Mouse (Mus musculus) spleen, adult 2 months (tissue): ENCODE results near the gene Cfap97d1. TPM values are rescaled to one million over a fixed set of nuclear protein-coding genes. Genes with fewer than 3 reads are reported as not detected.

ENCODE experiments used
- DNase-seq, 2 experiments: peaks; one replicate each; pipeline versions ENCODE4 v3.0.0 to v3.0.0-alpha.2; 2012 to 2021; ENCODE audit warnings: low spot score in 2 of 2, low read depth in 1 of 2
- H3K27ac ChIP-seq: fragments of 200-500 bp; 2 replicates; pipeline ENCODE4 v1.5.1; 2012; ENCODE audit warnings: low read length, inconsistent platforms; ENCODE audit not compliant: insufficient read depth
- H3K27me3 ChIP-seq: fragments of 200-500 bp; 2 replicates; pipeline ENCODE4 v1.6.1; 2012; ENCODE audit warnings: mild to moderate bottlenecking, moderate library complexity, low read length, inconsistent platforms; ENCODE audit not compliant: control insufficient read depth, insufficient read depth
- H3K36me3 ChIP-seq: fragments of 200-500 bp; 2 replicates; pipeline ENCODE4 v1.6.1; 2012; ENCODE audit warnings: mild to moderate bottlenecking, low read length, inconsistent platforms; ENCODE audit not compliant: control insufficient read depth, insufficient read depth
- H3K4me1 ChIP-seq: fragments of 200-500 bp; 2 replicates; pipeline ENCODE4 v1.6.1; 2011; ENCODE audit warnings: inconsistent platforms; ENCODE audit not compliant: control insufficient read depth, insufficient read depth, insufficient read length
- H3K4me3 ChIP-seq: fragments of 200-500 bp; 2 replicates; pipeline ENCODE4 v1.5.1; 2011; ENCODE audit warnings: mild to moderate bottlenecking, inconsistent platforms; ENCODE audit not compliant: insufficient read depth, insufficient read length; ENCODE audit errors: extremely low read depth
- CTCF ChIP-seq: fragments of 200-500 bp; IDR thresholded peaks from 2 replicates; pipeline ENCODE4 v1.5.1; 2011; ENCODE audit warnings: mild to moderate bottlenecking, inconsistent platforms; ENCODE audit not compliant: insufficient read depth, insufficient read length, insufficient replicate concordance; ENCODE audit errors: extremely low read depth
- POLR2A ChIP-seq: fragments of 200-500 bp; IDR thresholded peaks from 2 replicates; pipeline ENCODE4 v1.6.1; 2011; ENCODE audit warnings: low read depth, low read length, inconsistent platforms
- WGBS: fragments of 180-500 bp; shearing (Covaris S2); methylation state at CpG from one replicate; pipeline ENCODE4 v1.1.7; 2018; 5-methylcytosine and 5-hydroxymethylcytosine counted together
- polyA plus RNA-seq: library from polyadenylated mRNA; depleted of rRNA; stranded (reverse); fragments of >200 nt; gene quantifications from 2 replicates; pipeline ENCODE4 v1.2.3, GENCODE M21; 2012

Gene Cfap97d1
- polyA plus RNA-seq, 1 experiment: not detected

GRCm38 (mm10) chr11:102013201-102013600, 29.1 kb downstream of the Cfap97d1 start:
- no peak for TF ChIP-seq POLR2A
- H3K27me3 ChIP-seq: no peaks in the 10 kb centered on the region
- 81% methylated on average over 8 of the region's 8 CpGs for WGBS

GRCm38 (mm10) chr11:102015472-102015871, 31.4 kb downstream of the Cfap97d1 start:
- WGBS: 42% methylated on average over 6 of the region's 6 CpGs
- DNase-seq: no peak
- TF ChIP-seq CTCF (no peak), POLR2A (no peak)

More at GRCm38 (mm10) chr11:102013201-102013600, 29.1 kb downstream of the Cfap97d1 start:
- no peak for DNase-seq
- H3K27ac ChIP-seq: no peak overlapping the region
- peaks cover 4% of the 10 kb centered on the region; the same call in 1 of the 2 replicates for H3K4me1 ChIP-seq
- no peaks in the 10 kb centered on the region for H3K36me3 ChIP-seq
- no peak overlapping the region for H3K4me3 ChIP-seq

GRCm38 (mm10) chr11:102016136-102016535, 32.1 kb downstream of the Cfap97d1 start:
- TF ChIP-seq CTCF: no peak
- TF ChIP-seq POLR2A: no peak
- Histone ChIP-seq H3K27ac (no peak overlapping the region), H3K36me3 (no peaks in the 10 kb centered on the region), H3K27me3 (no peaks in the 10 kb centered on the region), H3K4me3 (no peak overlapping the region), H3K4me1 (peaks cover 4% of the 10 kb centered on the region; the same call in 1 of the 2 replicates)
- no peak for DNase-seq
- 90% methylated on average over 1 of the region's 1 CpGs for WGBS

More at GRCm38 (mm10) chr11:102015472-102015871, 31.4 kb downstream of the Cfap97d1 start:
- H3K4me3 ChIP-seq: no peak overlapping the region
- no peaks in the 10 kb centered on the region for H3K36me3 ChIP-seq
- H3K27ac ChIP-seq: no peak overlapping the region
- H3K4me1 ChIP-seq: peaks cover 4% of the 10 kb centered on the region; the same call in 1 of the 2 replicates
- H3K27me3 ChIP-seq: no peaks in the 10 kb centered on the region

- TF ChIP-seq POLR2A: no peak
- TF ChIP-seq CTCF: no peak
- no peaks in the 10 kb centered on the region for H3K36me3 ChIP-seq
- no peak overlapping the region for H3K27ac ChIP-seq
- peaks cover 4% of the 10 kb centered on the region; the same call in 1 of the 2 replicates for H3K4me1 ChIP-seq
- DNase-seq: no peak
- no peaks in the 10 kb centered on the region for H3K27me3 ChIP-seq
- no peak overlapping the region for H3K4me3 ChIP-seq
- 73% methylated on average over 9 of the region's 9 CpGs for WGBS
Measured at GRCm38 (mm10) chr11:102019736-102020135, 35.7 kb downstream of the Cfap97d1 start.

GRCm38 (mm10) chr11:102021196-102021595, 37.1 kb downstream of the Cfap97d1 start:
- Histone ChIP-seq H3K4me1 (no peaks in the 10 kb centered on the region), H3K4me3 (no peak overlapping the region), H3K27ac (no peak overlapping the region), H3K27me3 (0 out of 2 replicates have a peak, but pooled peaks cover under 1% of the 10 kb centered on the region), H3K36me3 (no peaks in the 10 kb centered on the region)
- WGBS: 79% methylated on average over 5 of the region's 5 CpGs
- TF ChIP-seq POLR2A: no peak
- TF ChIP-seq CTCF: no peak
- no peak for DNase-seq

- Histone ChIP-seq H3K4me1 (peaks cover 4% of the 10 kb centered on the region; the same call in 1 of the 2 replicates), H3K4me3 (no peak overlapping the region), H3K27me3 (peaks cover 11% of the 10 kb centered on the region), H3K36me3 (no peaks in the 10 kb centered on the region), H3K27ac (no peak overlapping the region)
- 86% methylated on average over 13 of the region's 13 CpGs for WGBS
- DNase-seq: no peak
- TF ChIP-seq POLR2A: no peak
- no peak for TF ChIP-seq CTCF
Measured at GRCm38 (mm10) chr11:102023406-102023805, 39.3 kb downstream of the Cfap97d1 start.

- WGBS: 89% methylated on average over 6 of the region's 6 CpGs
- TF ChIP-seq POLR2A (no peak), CTCF (no peak)
- Histone ChIP-seq H3K4me3 (no peak overlapping the region), H3K36me3 (no peaks in the 10 kb centered on the region), H3K4me1 (peaks cover 4% of the 10 kb centered on the region; the same call in 1 of the 2 replicates), H3K27ac (no peak overlapping the region), H3K27me3 (peaks cover 11% of the 10 kb centered on the region)
- no peak for DNase-seq
Measured at GRCm38 (mm10) chr11:102024084-102024758, 40.1 kb downstream of the Cfap97d1 start.
